Mouse (Mus musculus): ENCODE measurements around the gene Ptpn11.
"Not testable (repeated sequence)": the region's sequence is repeated elsewhere in the genome, so short reads cannot be mapped to it uniquely, and the experiment has no call there.

Gene Ptpn11

DNA sequence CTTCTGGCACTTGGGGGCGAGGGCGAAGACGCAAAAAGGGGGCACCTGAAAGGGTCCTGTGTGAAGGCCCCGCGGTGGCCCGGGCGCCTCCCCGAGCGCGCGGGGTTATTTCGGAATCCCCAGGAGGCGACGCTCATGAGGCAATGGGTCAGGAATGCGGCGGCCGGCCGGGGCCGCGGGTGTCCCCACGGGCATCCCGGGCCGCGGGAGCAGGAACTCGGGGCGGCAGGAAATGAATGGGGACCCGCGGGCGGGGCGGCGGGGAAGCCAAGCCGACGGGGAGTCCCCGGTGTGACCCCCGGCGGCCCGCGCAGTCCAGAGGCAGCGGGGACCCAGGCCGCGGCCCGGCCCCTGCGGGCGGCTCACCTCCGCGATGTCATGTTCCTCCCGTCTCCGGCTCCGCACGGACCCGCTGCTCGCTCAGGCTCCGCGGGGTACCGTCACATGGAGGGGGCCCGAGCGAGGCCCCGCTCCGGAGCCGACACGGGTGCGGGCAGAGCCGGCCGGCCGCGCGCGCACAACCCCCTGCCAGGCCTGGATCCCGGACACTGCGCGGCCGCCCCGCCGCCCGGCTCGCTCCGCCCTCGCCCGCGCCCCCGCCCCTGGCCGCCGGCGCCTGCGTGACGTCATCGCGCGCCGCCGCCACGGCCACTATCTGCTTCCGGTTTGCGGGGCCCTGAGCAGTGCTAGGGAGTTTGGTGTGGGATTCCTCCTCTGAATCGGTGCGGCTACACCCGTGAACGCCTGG is at the start of gene Ptpn11:
Gene Ptpn11 (minus strand): TSS at position 562 of the 748 bp plus-strand sequence.
- peak; percentile 79 for DNase-seq (ENCODE audit: low read depth, low spot score)

DNA sequence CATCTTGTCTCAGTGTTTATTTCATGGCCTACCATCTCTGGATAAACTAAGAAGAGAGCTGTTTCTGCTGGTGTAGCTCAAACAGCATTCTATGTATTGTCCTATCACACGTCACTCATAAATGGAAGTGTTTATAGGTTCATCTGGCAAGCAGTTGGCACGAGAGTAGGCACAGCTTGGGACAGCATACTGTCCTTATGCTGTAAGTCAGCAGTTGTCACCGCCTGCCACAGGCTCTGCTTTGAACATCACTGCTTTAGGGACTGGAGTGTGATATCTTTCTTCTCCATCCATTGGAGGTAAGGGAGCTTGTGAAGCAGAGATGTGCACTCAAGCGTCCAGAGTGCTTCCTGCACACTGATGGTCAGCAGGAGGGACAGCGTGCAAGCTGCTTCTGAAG is 48.6 kb upstream of the Ptpn11 start:
- DNase-seq (ENCODE audit: low read depth, low spot score) = no peak

DNA sequence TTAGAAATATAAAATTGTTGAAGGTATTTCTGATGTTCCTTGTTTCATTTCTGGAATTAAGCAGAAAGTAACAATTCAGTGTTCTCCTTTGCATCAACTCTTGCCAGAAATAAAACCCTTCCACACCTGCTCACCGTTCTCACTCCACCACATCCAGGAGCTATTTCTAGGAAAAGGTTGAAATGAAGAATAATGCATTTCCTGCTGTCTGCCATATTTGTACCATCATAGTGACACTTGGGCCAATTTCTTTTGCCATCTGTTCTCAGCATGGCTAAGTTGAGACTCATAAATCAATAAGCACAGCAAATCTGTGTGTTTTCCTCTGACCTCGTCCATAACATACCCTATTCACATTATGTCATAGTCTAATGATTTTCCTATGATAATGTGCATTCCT is 47.0 kb upstream of the Ptpn11 start:
- no peak for DNase-seq (ENCODE audit: low read depth, low spot score)

DNA sequence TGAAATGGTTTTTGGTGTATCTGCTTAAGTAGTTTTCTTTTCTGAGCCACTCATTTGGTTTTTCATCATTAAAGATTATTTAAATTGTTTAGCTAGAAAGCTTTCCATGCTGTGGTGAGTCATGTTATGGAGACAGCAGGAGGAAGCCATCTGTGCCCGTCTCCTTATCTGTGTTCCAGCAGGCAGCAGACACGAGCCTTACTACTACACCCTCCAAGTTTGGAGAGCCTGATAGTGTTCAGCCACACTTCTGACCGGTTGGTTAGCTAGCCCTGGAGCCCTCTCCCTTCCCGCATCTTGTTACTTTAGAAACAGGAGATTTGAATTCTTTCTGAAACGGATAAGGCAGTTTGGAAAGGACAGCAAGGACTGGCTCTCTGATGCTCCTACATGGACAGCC is 45.0 kb upstream of the Ptpn11 start:
- no peak for DNase-seq (ENCODE audit: low read depth, low spot score)

DNA sequence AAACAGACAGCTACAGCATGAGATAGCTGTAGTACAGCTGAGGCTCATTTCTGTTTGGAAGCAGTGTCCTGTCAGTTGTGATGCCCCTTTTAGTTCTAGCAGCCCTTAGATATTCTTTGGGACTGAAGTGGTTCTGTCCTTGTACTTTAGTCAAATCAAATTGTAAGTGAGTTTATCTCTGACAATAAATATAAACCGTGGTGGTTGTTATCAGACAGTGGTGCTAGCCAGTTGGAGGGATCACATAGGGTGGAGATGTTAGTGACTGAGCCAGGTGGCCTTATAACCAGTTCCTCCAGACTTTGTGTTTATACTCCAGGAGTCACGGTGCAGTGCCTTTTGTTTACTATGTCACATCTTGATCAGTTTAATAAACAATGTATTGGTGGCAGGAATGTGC is 42.5 kb upstream of the Ptpn11 start:
- no peak for DNase-seq (ENCODE audit: low read depth, low spot score)

DNA sequence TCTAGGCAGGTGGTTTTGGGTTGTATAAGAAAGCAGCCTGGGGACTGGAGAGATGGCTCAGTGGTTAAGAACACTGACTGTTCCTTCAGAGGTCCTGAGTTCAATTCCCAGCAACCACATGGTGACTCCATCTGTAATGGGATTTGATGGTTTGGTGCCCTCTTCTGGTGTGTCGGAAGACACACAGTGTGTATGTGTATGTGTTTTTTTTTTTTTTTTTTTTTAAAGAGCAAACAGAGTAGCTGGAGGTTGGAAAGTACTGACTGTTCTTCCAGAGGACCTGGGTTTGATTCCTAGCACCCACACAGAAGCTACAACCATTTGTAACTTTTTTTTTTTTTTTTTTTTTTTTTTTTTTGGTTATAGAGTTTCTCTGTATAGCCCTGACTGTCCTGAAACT is 41.6 kb upstream of the Ptpn11 start:
- no peak for DNase-seq (ENCODE audit: low read depth, low spot score)

DNA sequence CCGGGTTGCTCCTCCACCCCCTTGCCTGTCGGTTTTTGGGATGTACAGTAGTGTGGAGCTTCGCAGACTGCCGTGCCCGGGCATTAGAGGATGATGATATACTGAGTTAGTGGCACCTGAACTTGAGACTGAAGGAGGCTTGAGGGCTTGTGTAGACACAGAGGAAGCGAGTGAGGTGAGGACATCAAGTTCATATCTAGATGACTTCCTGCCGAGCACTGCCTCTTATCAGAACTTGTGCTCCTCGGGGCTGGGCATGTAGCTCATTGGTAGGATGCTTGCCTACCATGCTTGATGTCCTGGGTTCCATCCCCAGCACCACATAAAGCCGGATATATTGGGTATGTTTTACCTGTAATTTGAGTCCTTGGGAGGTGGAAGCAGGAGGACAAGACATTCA is 39.6 kb upstream of the Ptpn11 start:
- DNase-seq (ENCODE audit: low read depth, low spot score) = no peak

DNA sequence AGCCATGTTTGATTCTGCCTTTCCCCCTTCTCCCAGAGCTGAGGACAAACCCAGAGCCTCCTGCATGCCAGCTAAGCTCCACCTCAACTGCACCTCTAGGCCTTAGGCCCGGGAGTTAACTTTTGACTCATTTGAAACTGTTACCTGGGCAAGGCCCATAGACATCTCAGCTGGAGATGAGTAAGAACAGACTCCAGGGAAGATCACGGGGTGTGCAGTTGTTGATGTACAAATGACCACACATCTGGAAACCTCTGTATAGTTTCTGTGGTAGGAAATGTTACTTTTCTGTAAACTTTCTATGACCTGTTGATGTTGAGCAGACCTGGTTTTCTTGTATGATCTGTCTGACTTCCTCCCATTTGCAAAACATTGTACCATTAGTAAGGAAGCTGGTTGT is 38.0 kb upstream of the Ptpn11 start:
- DNase-seq (ENCODE audit: low read depth, low spot score) = no peak

DNA sequence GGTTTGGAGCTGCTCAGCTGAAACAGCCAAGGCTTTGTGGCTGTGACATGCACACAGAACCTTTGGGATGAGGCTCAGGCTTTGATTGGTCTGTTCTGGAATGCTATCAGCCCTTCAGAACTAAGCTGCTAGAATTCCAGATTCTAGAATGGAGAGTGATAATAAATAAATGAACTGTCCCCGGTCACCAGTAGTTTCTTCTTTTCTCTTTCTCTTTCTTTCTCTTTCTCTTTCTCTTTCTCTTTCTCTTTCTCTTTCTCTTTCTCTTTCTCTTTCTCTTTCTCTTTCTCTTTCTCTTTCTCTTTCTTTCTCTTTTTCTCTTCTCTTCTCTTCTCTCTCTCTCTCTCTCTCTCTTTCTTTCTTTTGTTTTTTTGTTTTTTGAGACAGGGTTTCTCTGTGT is 36.1 kb upstream of the Ptpn11 start:
- not testable (repeated sequence) for DNase-seq (ENCODE audit: low read depth, low spot score)

DNA sequence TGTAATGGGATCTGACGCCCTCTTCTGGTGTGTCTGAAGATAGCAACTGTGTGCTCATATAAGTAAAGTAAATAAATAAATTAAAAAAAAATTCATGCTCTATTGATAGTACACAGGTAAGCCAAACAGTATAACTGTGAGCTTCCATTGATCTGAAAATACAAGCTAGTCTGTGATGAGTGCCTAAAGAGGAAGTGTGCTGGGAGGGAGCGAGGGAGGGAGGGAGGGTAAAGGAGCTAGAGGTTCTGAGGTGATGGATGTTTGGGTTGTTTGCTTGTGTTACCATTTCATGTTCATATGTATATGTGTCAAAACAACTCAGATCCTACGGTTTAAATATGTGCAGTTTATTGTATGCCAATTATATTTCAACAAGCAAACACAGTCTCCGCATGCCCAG is 35.6 kb upstream of the Ptpn11 start:
- DNase-seq (ENCODE audit: low read depth, low spot score) = no peak

DNA sequence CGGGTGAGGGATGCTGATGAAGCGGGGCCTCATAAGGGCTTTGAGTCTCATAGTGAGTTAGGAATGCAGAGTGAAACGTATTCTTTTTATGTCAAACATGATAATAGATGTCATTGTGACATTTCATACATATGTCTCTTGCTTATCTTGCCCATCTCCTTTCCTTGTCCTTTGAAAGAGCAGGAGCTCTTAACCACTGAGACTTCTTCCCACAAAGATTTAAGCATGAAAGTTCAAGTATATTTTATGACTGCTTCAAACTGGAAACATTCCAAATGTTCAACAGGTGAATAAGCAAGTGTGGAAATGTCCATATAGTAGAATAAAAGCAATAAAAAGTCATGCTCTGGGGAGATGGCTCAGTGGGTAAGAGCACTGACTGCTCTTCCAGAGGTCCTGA is 35.2 kb upstream of the Ptpn11 start:
- DNase-seq (ENCODE audit: low read depth, low spot score) = no peak

DNA sequence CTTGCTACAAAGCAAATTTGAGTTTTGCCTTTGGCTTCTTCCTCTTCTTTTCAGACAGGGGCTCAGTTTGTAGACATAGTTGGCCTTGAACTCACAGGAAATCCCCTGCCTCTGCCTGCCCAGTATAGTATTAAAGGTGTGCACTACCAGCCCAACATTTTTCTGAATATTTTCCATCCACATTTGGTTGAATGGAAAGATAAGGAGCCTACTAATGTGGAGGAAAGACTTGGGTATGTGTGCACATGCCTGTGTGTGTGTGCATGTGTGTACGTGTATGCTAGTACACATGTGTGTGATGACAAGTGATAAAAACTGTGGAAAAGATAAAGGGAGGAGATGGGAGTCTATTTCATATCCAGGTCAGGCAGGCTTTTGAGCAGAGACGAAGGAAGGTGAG is 34.7 kb upstream of the Ptpn11 start:
- DNase-seq (ENCODE audit: low read depth, low spot score) = no peak

DNA sequence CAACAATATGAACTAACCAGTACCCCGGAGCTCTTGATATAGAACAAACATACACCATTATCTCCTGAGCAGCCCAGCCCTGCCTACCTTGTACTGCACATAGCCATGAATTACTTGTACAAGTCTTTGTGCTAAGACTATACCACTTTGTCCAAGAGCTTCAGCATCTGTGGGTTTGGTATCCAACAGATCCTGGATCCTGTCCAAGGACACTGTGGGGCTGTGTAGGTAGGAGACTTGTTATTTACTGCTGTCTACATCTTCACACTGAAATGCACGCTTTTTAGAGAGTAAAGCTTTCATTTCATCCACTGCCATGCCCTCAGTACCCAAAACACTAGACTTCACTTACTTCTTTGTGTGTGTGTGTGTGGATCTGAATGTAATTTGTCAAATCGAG is 33.7 kb upstream of the Ptpn11 start:
- no peak for DNase-seq (ENCODE audit: low read depth, low spot score)

DNA sequence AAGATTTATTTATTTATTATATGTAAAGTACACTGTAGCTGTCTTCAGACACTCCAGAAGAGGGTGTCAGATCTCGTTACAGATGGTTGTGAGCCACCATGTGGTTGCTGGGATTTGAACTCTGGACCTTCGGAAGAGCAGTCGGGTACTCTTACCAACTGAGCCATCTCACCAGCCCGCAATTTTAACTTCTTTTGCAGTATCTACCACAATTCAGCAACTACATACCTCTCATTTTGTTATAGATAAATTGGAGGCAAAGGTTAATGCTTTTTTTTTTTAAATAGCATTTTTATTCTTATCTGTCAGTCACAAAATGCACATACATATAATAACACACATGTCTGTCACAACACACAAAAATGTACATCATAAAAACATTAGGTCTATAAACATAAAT is 32.8 kb upstream of the Ptpn11 start:
- DNase-seq (ENCODE audit: low read depth, low spot score) = not testable (repeated sequence)

DNA sequence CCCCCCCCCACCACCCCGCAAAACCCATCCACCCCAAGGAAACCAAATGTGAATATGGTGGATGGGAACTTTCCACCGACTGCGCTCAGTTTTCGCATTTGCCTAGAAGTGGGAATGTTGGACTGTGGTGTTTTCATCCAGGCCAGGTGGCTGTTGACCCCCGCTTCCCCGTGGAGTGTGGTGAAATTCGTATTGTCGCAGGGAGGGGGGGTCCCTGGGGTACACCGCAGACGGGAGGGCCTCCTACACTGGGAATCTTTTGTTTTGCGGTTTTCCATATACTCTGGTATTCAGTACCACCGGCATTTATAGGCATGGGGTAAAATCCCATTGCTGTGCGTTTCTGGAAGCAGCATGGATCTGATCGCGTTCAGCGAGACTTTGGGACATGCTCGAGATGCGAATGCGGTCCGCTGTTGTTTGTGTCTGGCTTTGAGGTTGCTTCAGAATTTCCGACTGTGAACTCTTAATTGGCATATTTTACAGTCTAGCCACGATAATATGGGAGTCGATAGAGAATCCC is 30.2 kb upstream of the Ptpn11 start:
- no peak for DNase-seq (ENCODE audit: low read depth, low spot score)

DNA sequence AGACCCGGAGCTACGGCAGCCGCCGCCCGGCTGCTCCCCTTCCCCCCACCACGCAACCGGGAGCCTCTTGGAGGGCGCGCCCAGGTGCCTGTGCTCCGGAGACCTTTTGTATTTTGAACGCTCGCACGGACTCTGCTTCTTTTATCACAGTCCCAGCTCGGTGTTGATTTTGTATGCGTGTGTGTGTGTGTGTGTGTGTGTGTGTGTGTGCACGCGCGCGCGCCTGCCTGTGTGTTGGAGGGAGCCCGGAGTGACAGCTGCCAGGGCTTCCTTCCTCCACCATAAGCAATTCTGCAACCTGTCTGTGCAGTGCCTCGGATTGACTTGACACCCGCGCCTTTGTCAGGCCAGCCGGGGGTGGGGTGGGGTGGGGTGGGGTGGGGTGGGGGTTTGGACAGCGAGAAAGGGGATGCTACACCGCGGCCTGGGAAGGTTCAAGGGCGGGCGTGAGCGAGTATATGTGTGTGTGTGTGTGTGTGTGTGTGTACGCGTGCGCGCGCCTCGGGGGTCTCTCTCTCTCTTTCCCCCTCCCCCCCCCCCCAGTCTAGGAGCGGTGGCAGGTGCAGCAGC is 29.6 kb upstream of the Ptpn11 start:
- no peak for DNase-seq (ENCODE audit: low read depth, low spot score)

DNA sequence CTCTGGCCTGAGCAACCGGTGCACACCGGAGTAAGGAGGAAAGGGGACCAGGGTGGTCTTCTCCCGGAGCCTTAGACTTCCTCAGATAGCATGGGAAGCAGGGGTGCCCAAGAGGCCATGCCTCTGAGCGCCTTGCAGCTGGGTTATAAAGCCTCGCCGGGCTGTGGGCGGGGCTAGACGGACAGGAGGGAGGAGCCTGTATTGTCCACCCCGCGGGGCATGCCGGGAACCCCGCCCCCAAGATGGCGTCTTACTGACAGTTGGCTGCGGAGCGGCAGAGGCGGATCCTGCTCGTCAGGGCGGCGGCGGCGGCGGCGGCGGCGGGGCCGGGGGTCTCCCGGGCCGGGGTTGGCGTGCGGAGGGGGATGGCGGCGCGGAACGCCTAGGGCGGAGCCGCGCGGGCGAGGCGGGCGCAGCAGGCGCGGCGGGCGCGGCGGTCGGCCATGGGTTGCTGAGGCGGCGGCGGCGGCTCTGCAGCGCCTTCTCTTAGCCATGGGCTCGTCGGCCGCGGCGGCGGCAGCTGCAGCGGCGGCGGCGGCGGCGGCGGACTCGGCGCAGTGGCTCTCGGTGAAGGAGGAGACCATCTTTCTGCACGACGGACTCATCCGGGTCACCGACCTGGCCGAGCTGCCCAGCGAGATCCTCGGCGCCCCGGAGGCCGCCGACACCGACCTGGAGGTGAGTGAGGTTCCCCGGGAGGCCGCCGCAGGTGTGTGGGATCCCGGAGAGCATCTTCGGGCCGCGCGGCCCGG is 29.0 kb upstream of the Ptpn11 start, which contains the start of gene Hectd4:
Gene Hectd4 (plus strand): TSS at position 240 of the 752 bp plus-strand sequence.
- peak; percentile 92 for DNase-seq (ENCODE audit: low read depth, low spot score)

DNA sequence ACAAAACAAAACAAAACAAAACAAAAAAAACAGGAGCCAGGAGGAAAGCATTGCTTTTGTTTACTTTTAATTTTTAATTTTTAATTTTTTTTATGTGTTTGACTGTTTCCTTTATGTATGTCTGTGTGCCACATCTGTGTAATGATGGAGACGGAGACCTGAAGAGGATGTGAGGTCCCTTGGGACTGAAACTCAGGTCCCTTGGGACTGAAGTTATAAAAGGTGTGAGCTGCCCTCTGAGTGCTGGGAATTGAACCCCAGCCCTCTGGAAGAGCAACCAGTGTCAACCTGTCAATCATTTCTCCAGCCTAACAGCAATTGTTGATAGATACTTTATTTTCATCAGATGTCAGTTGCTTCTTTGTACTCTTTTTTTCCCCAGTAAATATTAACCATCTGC is 28.0 kb upstream of the Ptpn11 start:
- DNase-seq (ENCODE audit: low read depth, low spot score) = no peak

DNA sequence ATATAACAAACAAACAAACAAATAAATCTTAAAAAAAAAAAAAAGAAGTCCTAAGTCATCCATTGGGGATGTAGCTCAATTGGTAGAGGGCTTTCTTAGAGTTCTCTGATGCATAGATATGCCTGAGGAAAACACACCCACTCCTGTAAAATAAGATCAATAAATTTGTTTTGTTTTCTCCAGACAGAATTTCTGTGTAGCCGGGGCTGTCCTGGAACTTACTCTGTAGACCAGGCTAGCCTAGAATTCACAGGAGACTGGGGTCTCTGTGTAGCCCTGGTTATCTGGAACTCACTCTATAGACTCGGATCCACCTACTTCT is 26.1 kb upstream of the Ptpn11 start:
- no peak for DNase-seq (ENCODE audit: low read depth, low spot score)

DNA sequence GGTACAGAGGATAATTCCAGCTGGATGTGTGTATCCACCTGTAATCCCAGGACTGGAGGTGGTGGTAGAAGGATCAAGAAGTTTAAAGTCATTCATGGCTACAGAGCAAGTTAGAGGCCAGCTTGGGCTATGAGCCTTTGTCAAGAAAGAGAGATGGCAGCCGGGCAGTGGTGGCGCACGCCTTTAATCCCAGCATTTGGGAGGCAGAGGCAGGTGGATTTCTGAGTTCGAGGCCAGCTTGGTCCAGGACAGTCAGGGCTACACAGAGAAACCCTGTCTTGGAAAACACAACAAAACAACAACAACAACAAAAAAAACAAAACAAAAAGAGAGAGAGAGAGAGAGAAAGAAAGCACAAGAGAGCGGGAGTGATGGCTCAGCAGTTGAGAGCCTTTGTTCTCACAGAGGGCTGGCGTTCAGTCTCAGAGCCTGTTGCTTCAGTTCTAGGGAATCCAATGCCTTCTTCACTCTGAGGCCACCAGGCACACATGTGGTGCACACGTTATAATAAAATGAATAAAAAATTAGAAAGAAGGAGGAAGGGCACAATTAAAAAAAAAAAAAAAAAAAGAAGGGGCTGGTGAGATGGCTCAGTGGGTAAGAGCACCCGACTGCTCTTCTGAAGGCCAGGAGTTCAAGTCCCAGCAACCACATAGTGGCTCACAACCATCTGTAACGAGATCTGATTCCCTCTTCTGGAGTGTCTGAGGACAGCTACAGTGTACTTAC is 25.6 kb upstream of the Ptpn11 start:
- not testable (repeated sequence) for DNase-seq (ENCODE audit: low read depth, low spot score)

DNA sequence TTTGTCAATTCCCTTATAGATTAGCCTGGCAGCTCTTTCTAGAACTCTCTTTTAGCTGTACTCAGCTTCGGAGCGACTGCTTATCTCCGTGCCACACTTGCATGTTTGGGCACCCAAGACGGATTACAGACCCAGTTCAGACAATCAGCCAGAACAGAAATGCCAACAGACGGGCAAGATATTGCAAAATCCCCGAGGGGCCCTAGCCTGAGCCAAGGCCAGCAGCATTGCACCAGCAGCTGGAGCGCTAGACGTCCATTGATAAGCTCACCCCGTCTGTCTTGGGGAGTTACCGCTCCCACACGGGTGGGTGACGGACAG is 24.9 kb upstream of the Ptpn11 start:
- DNase-seq (ENCODE audit: low read depth, low spot score) = no peak

DNA sequence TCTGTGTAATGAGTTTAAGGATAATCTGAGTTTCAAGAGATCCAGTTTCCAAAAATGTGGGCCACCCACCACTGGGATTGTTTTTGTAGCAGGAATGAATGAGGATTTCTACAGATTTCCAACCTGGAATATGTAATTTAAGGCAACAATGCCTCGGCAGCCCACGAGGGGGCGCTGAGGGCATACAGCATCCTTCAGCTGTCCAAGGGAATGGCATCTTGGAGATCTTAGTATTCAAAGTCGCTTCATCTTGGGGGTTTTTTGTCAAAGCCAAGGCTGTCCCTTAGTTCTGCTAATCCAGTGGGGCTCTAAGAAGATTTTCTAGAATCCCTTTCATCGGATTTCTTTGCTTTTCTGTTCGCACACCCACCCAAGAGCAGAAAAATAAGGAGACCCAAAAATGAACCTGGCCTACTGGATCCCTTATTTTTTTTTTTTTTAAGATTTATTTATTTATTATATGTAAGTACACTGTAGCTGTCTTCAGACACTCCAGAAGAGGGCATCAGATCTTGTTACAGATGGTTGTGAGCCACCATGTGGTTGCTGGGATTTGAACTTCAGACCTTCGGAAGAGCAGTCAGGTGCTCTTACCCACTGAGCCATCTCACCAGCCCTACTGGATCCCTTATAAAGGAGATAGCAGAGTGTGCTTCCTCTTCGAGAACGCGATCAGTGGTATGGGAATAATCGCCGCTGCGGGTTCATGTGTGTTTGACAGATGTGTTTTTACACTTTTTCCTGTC is 24.4 kb upstream of the Ptpn11 start:
- DNase-seq (ENCODE audit: low read depth, low spot score) = no peak

Measured in retina, postnatal 7 days (tissue).